Comparison of ENCODE assay signal across 9 mouse cellular contexts in genomic region chr2:144452364-144453008, GRCm38 (mm10).
A peak's percentile ranks its signal among the peaks of the same experiment; 100 is the strongest.
DNase-seq lines count a peak whose midpoint lies in the region; ATAC-seq and TF ChIP-seq lines count a peak whose summit lies in the region.
"Had no signal": no experiment of that assay in that cellular context is flagged by ENCODE, and none has a peak within 500 bp of the region (broad histone marks: within the 10 kb centered on the region; RNA-seq: fewer than 3 reads in every experiment).

No protein-coding gene starts in this region.

- TF ChIP-seq POLR2A in brain, embryonic 14.5 days (IDR thresholded peaks at IDR 0.05; ENCODE audit: borderline replicate concordance, extremely low read depth, insufficient read depth, insufficient read length, poor library complexity, severe bottlenecking) = no peak

- H3K9me3 ChIP-seq in forebrain, embryonic 10.5 days = no peaks in the 10 kb centered on the region
- no peaks in the 10 kb centered on the region for H3K9me3 ChIP-seq in heart, postnatal 0 days (replicated peaks; ENCODE audit: control insufficient read depth, low read length)
- no peaks in the 10 kb centered on the region for H3K9me3 ChIP-seq in liver, embryonic 11.5 days (ENCODE audit: control insufficient read depth, low read length)
- no peaks in the 10 kb centered on the region for H3K9me3 ChIP-seq in stomach, embryonic 15.5 days
- H3K9me3 ChIP-seq: embryonic facial prominence, embryonic 12.5 days had no signal

- WGBS in forebrain, embryonic 10.5 days = 17% methylated on average over 8 of the region's 8 CpGs
- WGBS in heart, postnatal 0 days = 12% methylated on average over 8 of the region's 8 CpGs
- 10% methylated on average over 8 of the region's 8 CpGs for WGBS in liver, embryonic 11.5 days
- WGBS in stomach, embryonic 15.5 days = 12% methylated on average over 8 of the region's 8 CpGs

- DNase-seq in brain, embryonic 14.5 days (ENCODE audit: low read depth) = peak; percentile 91
- DNase-seq in forebrain, embryonic 10.5 days (ENCODE audit: extremely low spot score, low spot score) = peak; percentile 66
- peak; percentile 72 for DNase-seq in heart, postnatal 0 days (ENCODE audit: low spot score)
- DNase-seq in kidney, postnatal 14 days = peak; percentile 85
- DNase-seq in liver, embryonic 11.5 days (ENCODE audit: low spot score) = peak; percentile 58
- peak; percentile 69 for DNase-seq in neural tube, embryonic 10.5 days (ENCODE audit: extremely low spot score, low spot score)

- peak; percentile 75; the same call in 1 of the 2 replicates for TF ChIP-seq CTCF in brain, embryonic 14.5 days (IDR thresholded peaks at IDR 0.05; ENCODE audit: borderline replicate concordance, extremely low read depth, insufficient read depth, insufficient read length)
- TF ChIP-seq CTCF in heart, postnatal 0 days (IDR thresholded peaks at IDR 0.05; ENCODE audit: low read depth) = peak; percentile 92

- ATAC-seq in CD4-positive, CD25-positive, alpha-beta regulatory T cell, adult 4 months = peak; percentile 87
- peak; percentile 82 for ATAC-seq in heart, postnatal 0 days (ENCODE audit: insufficient read depth, low read depth)
- ATAC-seq in liver, embryonic 11.5 days (replicated peaks; ENCODE audit: low FRiP score) = peak; percentile 73
- ATAC-seq in stomach, embryonic 15.5 days (ENCODE audit: insufficient read depth, low FRiP score, low read depth) = peak; percentile 75

- no peak overlapping the region for H3K4me2 ChIP-seq in heart, postnatal 0 days (ENCODE audit: low read depth, low read length)
- H3K4me2 ChIP-seq in liver, embryonic 11.5 days = no peak overlapping the region
- H3K4me2 ChIP-seq in stomach, embryonic 15.5 days = no peak overlapping the region
- H3K4me2 ChIP-seq: embryonic facial prominence, embryonic 12.5 days had no signal

- H3K27ac ChIP-seq in forebrain, embryonic 10.5 days = no peak overlapping the region
- no peak overlapping the region for H3K27ac ChIP-seq in heart, postnatal 0 days (ENCODE audit: low read depth)
- H3K27ac ChIP-seq in liver, embryonic 11.5 days (ENCODE audit: low read depth, low read length) = no peak overlapping the region
- H3K27ac ChIP-seq in stomach, embryonic 15.5 days = no peak overlapping the region
- H3K27ac ChIP-seq: embryonic facial prominence, embryonic 12.5 days had no signal

- H3K9ac ChIP-seq in heart, postnatal 0 days (replicated peaks; ENCODE audit: low read depth, low read length) = no peak overlapping the region
- no peak overlapping the region for H3K9ac ChIP-seq in liver, embryonic 11.5 days (ENCODE audit: low read depth, low read length)
- H3K9ac ChIP-seq in stomach, embryonic 15.5 days = no peak overlapping the region
- H3K9ac ChIP-seq: embryonic facial prominence, embryonic 12.5 days had no signal

- H3K4me3 ChIP-seq in forebrain, embryonic 10.5 days = no peak overlapping the region
- no peak overlapping the region for H3K4me3 ChIP-seq in heart, postnatal 0 days (ENCODE audit: low read depth, low read length)
- H3K4me3 ChIP-seq in liver, embryonic 11.5 days (ENCODE audit: low read depth, low read length) = no peak overlapping the region
- no peak overlapping the region for H3K4me3 ChIP-seq in stomach, embryonic 15.5 days (replicated peaks)
- H3K4me3 ChIP-seq: embryonic facial prominence, embryonic 12.5 days had no signal

- no peaks in the 10 kb centered on the region for H3K4me1 ChIP-seq in forebrain, embryonic 10.5 days
- H3K4me1 ChIP-seq in heart, postnatal 0 days (ENCODE audit: control insufficient read depth, insufficient read depth) = no peaks in the 10 kb centered on the region
- H3K4me1 ChIP-seq in liver, embryonic 11.5 days (replicated peaks; ENCODE audit: control insufficient read depth, insufficient read depth, low read length) = no peaks in the 10 kb centered on the region
- no peaks in the 10 kb centered on the region for H3K4me1 ChIP-seq in stomach, embryonic 15.5 days
- H3K4me1 ChIP-seq: embryonic facial prominence, embryonic 12.5 days had no signal

- no peaks in the 10 kb centered on the region for H3K36me3 ChIP-seq in forebrain, embryonic 10.5 days (replicated peaks)
- H3K36me3 ChIP-seq in heart, postnatal 0 days (replicated peaks; ENCODE audit: control insufficient read depth, insufficient read depth, low read length) = no peaks in the 10 kb centered on the region
- H3K36me3 ChIP-seq in liver, embryonic 11.5 days (ENCODE audit: control insufficient read depth, insufficient read depth, low read length) = no peaks in the 10 kb centered on the region
- no peaks in the 10 kb centered on the region for H3K36me3 ChIP-seq in stomach, embryonic 15.5 days
- H3K36me3 ChIP-seq: embryonic facial prominence, embryonic 12.5 days had no signal

- no peaks in the 10 kb centered on the region for H3K27me3 ChIP-seq in forebrain, embryonic 10.5 days (ENCODE audit: poor library complexity, severe bottlenecking)
- H3K27me3 ChIP-seq in heart, postnatal 0 days (ENCODE audit: control insufficient read depth, insufficient read depth, low read length) = peaks cover 12% of the 10 kb centered on the region; the same call in 1 of the 2 replicates
- H3K27me3 ChIP-seq in liver, embryonic 11.5 days (replicated peaks; ENCODE audit: control insufficient read depth, insufficient read depth, low read length) = 0 out of 2 replicates have a peak, but pooled peaks cover 2% of the 10 kb centered on the region
- 0 out of 2 replicates have a peak, but pooled peaks cover 3% of the 10 kb centered on the region for H3K27me3 ChIP-seq in stomach, embryonic 15.5 days (replicated peaks)

- TF ChIP-seq EP300 in heart, postnatal 0 days (IDR thresholded peaks at IDR 0.05; ENCODE audit: low read depth) = no peak
